Mouse (Mus musculus) ES-Bruce4 (cell line): Measurements from ENCODE around the gene Gm18336. TPM values are rescaled to one million over a fixed set of nuclear protein-coding genes. Genes with fewer than 3 reads are reported as not detected.
"Not testable (repeated sequence)": the region's sequence is repeated elsewhere in the genome, so short reads cannot be mapped to it uniquely, and the experiment has no call there.

Source experiments
- H3K27ac ChIP-seq: 2 replicates; pipeline ENCODE4 v1.5.1; 2012; ENCODE audit warnings: low read length, inconsistent platforms; ENCODE audit not compliant: insufficient read depth
- H3K27me3 ChIP-seq: 2 replicates; pipeline ENCODE4 v1.6.1; 2012; ENCODE audit warnings: mild to moderate bottlenecking, low read length, inconsistent platforms; ENCODE audit not compliant: control insufficient read depth, poor library complexity, insufficient read depth, severe bottlenecking
- H3K36me3 ChIP-seq: 2 replicates; pipeline ENCODE4 v1.6.1; 2012; ENCODE audit warnings: inconsistent platforms, mild to moderate bottlenecking, low read length, moderate library complexity; ENCODE audit not compliant: control insufficient read depth, poor library complexity, insufficient read depth, severe bottlenecking
- H3K4me1 ChIP-seq: one replicate; pipeline ENCODE4 v1.8.1; 2011; ENCODE audit warnings: low read length; ENCODE audit not compliant: control insufficient read depth, insufficient read depth
- H3K4me3 ChIP-seq: 2 replicates; pipeline ENCODE4 v1.5.1; 2011; ENCODE audit warnings: low read depth, mild to moderate bottlenecking, low read length
- H3K9ac ChIP-seq: 2 replicates; pipeline ENCODE4 v1.6.1; 2012; ENCODE audit warnings: low read depth, mild to moderate bottlenecking, inconsistent platforms; ENCODE audit not compliant: poor library complexity, severe bottlenecking
- H3K9me3 ChIP-seq: replicated peaks from 2 replicates; pipeline ENCODE4 v1.6.1; 2012; ENCODE audit warnings: mild to moderate bottlenecking, low read length, inconsistent platforms; ENCODE audit not compliant: control insufficient read depth, poor library complexity, insufficient read depth, severe bottlenecking
- CTCF ChIP-seq: IDR thresholded peaks from one replicate; pipeline ENCODE4 v1.8.1; 2011; ENCODE audit warnings: low read depth, low read length
- EP300 ChIP-seq: IDR thresholded peaks from 2 replicates; pipeline ENCODE4 v1.6.1; 2011; ENCODE audit warnings: low read depth, low read length; ENCODE audit not compliant: insufficient read depth
- POLR2A ChIP-seq: IDR thresholded peaks from one replicate; pipeline ENCODE4 v1.8.1; 2011; ENCODE audit warnings: low read length; ENCODE audit not compliant: insufficient read depth
- polyA plus RNA-seq: library from polyadenylated mRNA; stranded (reverse); fragments of >200 nt; gene quantifications from 2 replicates; pipeline ENCODE4 v1.2.4, GENCODE M21; 2011; ENCODE audit warnings: low read depth; ENCODE audit not compliant: missing spikeins, insufficient read depth, insufficient read length

Gm18336 gene
- 0.73 TPM in 1 of 2 replicates, not detected in the other for polyA plus RNA-seq

GRCm38 (mm10) chrX:73398636-73399035 lies at the start of gene Gm18336:
Gene Gm18336, minus strand, starts transcription at chrX:73398736.
- not testable (repeated sequence) for H3K4me1 ChIP-seq, H3K27ac ChIP-seq, H3K9me3 ChIP-seq, H3K36me3 ChIP-seq, H3K9ac ChIP-seq, H3K27me3 ChIP-seq, H3K4me3 ChIP-seq

GRCm38 (mm10) chrX:73441428-73441827 lies 42.9 kb upstream of the Gm18336 start:
- TF ChIP-seq EP300 = no peak
- TF ChIP-seq CTCF = no peak
- no peak for TF ChIP-seq POLR2A
- Histone ChIP-seq H3K27ac (no peak overlapping the region), H3K36me3 (peaks cover 5% of the 10 kb centered on the region; the same call in 1 of the 2 replicates), H3K9me3 (no peaks in the 10 kb centered on the region), H3K9ac (no peak overlapping the region), H3K27me3 (no peaks in the 10 kb centered on the region), H3K4me1 (no peaks in the 10 kb centered on the region), H3K4me3 (no peak overlapping the region)

- no peak for TF ChIP-seq POLR2A
- no peak for TF ChIP-seq CTCF
- TF ChIP-seq EP300 = no peak
- Histone ChIP-seq H3K36me3 (no peaks in the 10 kb centered on the region), H3K27ac (no peak within 1 kb of the TSS), H3K27me3 (no peaks in the 10 kb centered on the region), H3K9ac (no peak within 1 kb of the TSS), H3K9me3 (no peaks in the 10 kb centered on the region), H3K4me3 (no peak within 1 kb of the TSS), H3K4me1 (no peaks in the 10 kb centered on the region)
These were observed 36.7 kb upstream of the Gm18336 start, which contains the start of gene Trex2 for GRCm38 (mm10) chrX:73435252-73435651. Gene Trex2, minus strand, starts transcription at chrX:73435344.

GRCm38 (mm10) chrX:73432850-73433249 lies 34.3 kb upstream of the Gm18336 start:
- Histone ChIP-seq H3K4me1 (no peaks in the 10 kb centered on the region), H3K9ac (no peak overlapping the region), H3K4me3 (no peak overlapping the region), H3K27me3 (no peaks in the 10 kb centered on the region), H3K9me3 (no peaks in the 10 kb centered on the region), H3K27ac (no peak overlapping the region), H3K36me3 (no peaks in the 10 kb centered on the region)
- no peak for TF ChIP-seq EP300
- no peak for TF ChIP-seq POLR2A
- no peak for TF ChIP-seq CTCF

- no peaks in the 10 kb centered on the region for H3K36me3 ChIP-seq
- no peak overlapping the region for H3K27ac ChIP-seq
- no peak overlapping the region for H3K9ac ChIP-seq
- TF ChIP-seq CTCF (no peak), POLR2A (no peak), EP300 (no peak)
- no peaks in the 10 kb centered on the region for H3K27me3 ChIP-seq
- H3K9me3 ChIP-seq = no peaks in the 10 kb centered on the region
- H3K4me3 ChIP-seq = no peak overlapping the region
- H3K4me1 ChIP-seq = no peaks in the 10 kb centered on the region
These were observed 31.5 kb upstream of the Gm18336 start for GRCm38 (mm10) chrX:73430036-73430435.

GRCm38 (mm10) chrX:73412767-73413166 lies 14.2 kb upstream of the Gm18336 start:
- H3K9me3 ChIP-seq = no peaks in the 10 kb centered on the region
- no peak overlapping the region for H3K27ac ChIP-seq
- H3K4me1 ChIP-seq = no peaks in the 10 kb centered on the region
- H3K9ac ChIP-seq = no peak overlapping the region
- H3K4me3 ChIP-seq = no peak overlapping the region
- no peaks in the 10 kb centered on the region for H3K36me3 ChIP-seq
- no peaks in the 10 kb centered on the region for H3K27me3 ChIP-seq
- TF ChIP-seq CTCF = no peak
- TF ChIP-seq POLR2A = no peak
- no peak for TF ChIP-seq EP300
